Mouse (Mus musculus): Measurements from ENCODE around the gene Ice2.

GRCm38 (mm10) chr9:69442471-69443038, 44.8 kb downstream of the Ice2 start:
- TF ChIP-seq CTCF (IDR thresholded peaks at IDR 0.05) (no peak), EP300 (IDR thresholded peaks at IDR 0.05) (peak; percentile 94)
